Mouse (Mus musculus) embryonic fibroblast, embryonic 13.5 days (primary cell): ENCODE measurements at regions not wholly inside any gene's neighbourhood (a gene's known extent, or its start where the extent isn't known, plus 50 kb on each side); places are given as distances from the start of the nearest gene placed in this dataset.

Experiments used
- CTCF ChIP-seq: IDR thresholded peaks from 2 replicates; pipeline ENCODE4 v1.5.1; 2011; ENCODE audit warnings: mild to moderate bottlenecking, control low read depth, low read length, moderate library complexity, borderline replicate concordance; ENCODE audit not compliant: insufficient read depth
- POLR2A ChIP-seq: IDR thresholded peaks from 2 replicates; pipeline ENCODE4 v1.6.1; 2011; ENCODE audit warnings: low read depth, mild to moderate bottlenecking, control low read depth, low read length, moderate library complexity

DNA sequence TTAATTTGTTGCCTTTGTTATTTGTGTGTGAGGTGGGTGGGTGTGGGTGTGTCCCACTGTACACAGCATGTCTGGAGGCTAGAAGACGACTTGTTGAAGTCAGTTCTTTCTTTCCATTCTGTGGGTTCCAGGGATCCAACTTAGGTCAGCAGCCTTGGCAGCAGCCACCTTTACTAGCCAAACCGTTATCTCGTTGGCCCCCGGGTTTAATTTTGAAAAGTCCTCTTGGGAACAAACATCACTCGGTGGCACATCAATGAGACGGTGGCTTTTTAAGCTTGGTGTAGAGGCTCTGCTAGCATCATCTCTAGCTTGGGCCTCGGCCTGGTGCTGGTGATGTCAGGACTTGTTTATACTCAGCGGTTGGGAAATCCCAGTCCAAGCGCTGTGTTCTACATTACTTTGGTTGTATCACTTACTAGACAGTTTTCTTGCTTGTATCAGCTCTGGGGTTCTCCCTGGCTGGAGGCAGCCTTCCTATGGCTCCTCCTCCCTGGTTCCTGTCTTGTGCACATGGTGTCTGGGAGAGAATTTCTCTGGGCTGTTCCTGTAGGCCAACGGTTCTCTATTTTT is 217.6 kb downstream of the Tle3 start:
- no peak for TF ChIP-seq CTCF
- TF ChIP-seq POLR2A: no peak
